Mouse (Mus musculus): ENCODE results near the gene Mettl26. TPM values are rescaled to one million over a fixed set of nuclear protein-coding genes. Genes with fewer than 3 reads are reported as not detected.
A peak's percentile ranks its signal among the peaks of the same experiment; 100 is the strongest.

Mettl26 gene
- total RNA-seq, 2 experiments from 2014 or later: 36.3 TPM

DNA sequence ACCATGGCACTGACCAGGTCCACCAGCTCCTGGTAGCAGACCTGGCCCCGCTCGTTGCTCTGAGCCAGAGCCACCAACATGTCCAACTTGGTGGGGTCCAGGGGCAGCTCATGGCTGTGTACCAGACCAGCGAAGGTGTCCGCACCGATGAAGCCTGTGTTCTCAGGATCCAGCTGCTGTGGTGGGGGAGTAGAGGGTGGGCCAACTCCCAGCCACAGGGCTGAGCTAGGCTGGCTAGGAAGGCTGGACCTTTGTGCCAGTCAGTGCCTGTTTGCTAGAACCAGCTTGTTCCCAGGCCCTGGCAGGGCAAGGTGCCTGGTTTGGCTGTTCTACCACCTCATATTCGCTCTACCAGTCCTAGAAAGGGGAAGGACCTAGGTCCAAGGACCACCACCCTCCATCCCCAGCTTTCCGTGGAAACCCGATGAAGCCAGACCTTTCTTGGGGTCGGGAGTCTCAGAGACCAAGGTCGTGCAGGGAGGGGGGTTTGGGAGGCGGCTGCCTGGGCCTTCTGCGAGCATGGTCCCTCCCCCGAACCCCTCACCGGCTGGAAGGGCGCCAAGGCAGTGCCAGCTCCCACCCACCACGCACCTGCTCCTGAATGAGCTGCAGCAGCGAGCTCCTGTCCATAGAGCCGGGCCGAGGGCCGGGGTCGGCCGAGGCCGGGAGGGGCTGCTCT lies 38.3 kb upstream of the Mettl26 start:
- peak in 1 of 2 experiments; percentile 50 for DNase-seq (ENCODE audit: low spot score in 2 of 2)

GRCm38 (mm10) chr17:25837076-25837410 lies 37.8 kb upstream of the Mettl26 start, which contains the start of gene Rhbdl1:
Gene Rhbdl1 (minus strand): TSS chr17:25837295.
- DNase-seq (ENCODE audit: low spot score in 2 of 2): peak; percentile 84 to 90

- DNase-seq (ENCODE audit: low spot score in 2 of 2): peak in 1 of 2 experiments; percentile 51
These were observed 37.3 kb upstream of the Mettl26 start for GRCm38 (mm10) chr17:25837533-25837932.

GRCm38 (mm10) chr17:25838904-25839303 lies 36.0 kb upstream of the Mettl26 start:
- DNase-seq (ENCODE audit: low spot score in 2 of 2): no peak

DNA sequence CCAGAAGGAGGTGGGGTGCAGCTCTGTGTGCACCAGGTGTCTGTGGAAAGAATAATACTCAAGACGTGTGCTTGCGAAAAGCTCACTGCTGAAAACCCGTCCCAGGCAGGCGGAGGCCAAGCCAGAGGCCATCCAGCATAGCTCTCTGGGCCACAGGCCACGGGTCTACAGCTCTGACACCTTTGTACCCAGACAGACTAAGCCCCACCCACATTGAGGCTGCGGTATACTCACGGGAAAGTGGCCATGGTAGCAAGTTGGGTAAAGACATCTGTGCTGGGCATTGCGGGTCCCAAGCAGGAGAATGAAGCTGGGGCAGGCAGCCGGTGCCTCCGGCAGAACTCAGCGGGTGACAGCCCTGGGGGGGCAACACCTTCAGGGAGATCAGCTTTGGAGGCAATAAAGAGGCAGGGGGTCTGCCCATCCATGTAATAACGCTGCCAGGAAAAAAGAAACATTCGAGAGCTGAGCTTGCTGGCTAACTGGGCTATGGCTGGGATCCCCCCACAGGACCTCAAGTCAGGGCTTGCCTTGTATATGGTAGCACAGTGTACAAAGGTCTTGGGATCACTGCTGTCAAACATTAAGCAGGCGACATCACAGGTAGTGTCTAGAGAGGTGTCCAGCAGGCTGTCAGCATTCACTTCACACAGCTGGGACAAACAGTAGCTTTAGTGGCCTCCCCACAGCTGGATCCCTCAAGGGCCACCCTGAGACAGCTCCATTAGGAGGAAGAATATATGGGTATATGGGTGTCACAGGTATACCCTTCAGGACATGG lies 35.2 kb upstream of the Mettl26 start:
- DNase-seq (ENCODE audit: low spot score in 2 of 2): no peak

- no peak for DNase-seq (ENCODE audit: low spot score in 2 of 2)
These were observed 34.4 kb upstream of the Mettl26 start for GRCm38 (mm10) chr17:25840519-25840918.

- DNase-seq (ENCODE audit: low spot score in 2 of 2): no peak
These were observed 33.6 kb upstream of the Mettl26 start, which contains the start of gene Gm20683 for GRCm38 (mm10) chr17:25841117-25841880. Gene Gm20683 (minus strand): TSS chr17:25841763.

GRCm38 (mm10) chr17:25842509-25842908 lies 32.4 kb upstream of the Mettl26 start:
- no peak for DNase-seq (ENCODE audit: low spot score in 2 of 2)

GRCm38 (mm10) chr17:25843122-25843521 lies 31.8 kb upstream of the Mettl26 start:
- no peak for DNase-seq (ENCODE audit: low spot score in 2 of 2)

DNA sequence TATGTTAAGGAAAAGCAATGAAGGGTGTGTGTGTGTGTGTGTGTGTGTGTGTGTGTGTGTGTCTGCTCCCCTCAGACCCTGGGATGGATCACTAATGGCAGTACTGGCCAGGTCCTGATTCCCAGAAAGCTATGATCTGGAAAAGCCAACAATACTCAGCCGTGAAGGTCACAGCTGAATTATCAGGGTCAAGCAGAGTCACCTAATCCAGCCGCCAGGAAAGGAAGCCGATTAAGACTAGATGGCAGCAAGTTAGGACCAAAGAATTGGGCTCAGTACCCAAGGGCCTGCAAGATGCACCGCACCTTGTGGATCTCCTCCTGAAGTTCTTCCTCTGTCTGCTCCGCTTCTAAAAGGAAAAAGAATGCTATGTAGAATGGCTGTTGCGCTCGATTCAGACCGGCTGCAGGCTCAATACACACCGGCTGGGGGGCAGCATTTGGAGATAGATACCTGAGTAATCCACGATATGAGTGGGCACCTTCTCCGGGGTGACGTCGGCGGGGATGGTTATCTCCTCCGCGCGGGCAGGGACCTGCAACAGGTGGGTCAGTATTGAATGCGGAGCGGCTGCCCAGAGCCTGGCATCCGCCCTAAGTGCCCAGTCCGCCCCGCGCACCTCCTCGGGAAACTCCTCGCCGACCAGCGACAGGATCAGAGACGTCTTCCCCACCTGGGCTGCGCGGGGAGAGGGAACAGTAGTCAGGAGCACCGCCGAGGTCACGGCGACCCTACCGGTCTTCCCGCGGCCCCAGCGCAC lies 31.1 kb upstream of the Mettl26 start:
- DNase-seq (ENCODE audit: low spot score in 2 of 2): no peak

DNA sequence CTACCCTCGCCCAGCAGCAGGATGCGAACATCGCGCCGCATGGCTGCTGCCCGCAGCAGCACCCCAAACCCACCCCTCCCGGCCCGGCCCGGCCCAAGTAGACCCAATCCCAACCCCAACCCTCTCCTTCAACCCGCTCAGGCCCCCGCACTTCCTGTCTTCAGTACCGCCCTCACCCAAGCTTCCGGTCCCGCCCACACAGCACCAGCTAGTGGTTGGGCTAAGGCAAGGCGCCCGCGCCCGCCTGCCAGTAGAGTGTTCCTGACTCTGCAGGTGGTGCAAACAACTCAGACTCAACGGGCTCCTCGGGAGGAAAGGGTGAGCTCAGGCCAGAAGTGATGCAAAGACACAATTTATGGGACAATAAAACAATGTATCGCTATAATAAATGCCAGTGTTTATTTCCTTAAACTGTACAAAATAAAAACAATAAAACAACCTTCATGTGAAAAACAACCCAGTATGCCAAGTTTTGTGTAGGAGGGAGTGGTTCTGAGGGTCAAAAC lies 30.4 kb upstream of the Mettl26 start, which contains the start of gene Rhot2:
TSS of gene Rhot2 (minus strand) at position 456 of the 506 bp plus-strand sequence.
- DNase-seq (ENCODE audit: low spot score in 2 of 2): peak; percentile 94 to 96

DNA sequence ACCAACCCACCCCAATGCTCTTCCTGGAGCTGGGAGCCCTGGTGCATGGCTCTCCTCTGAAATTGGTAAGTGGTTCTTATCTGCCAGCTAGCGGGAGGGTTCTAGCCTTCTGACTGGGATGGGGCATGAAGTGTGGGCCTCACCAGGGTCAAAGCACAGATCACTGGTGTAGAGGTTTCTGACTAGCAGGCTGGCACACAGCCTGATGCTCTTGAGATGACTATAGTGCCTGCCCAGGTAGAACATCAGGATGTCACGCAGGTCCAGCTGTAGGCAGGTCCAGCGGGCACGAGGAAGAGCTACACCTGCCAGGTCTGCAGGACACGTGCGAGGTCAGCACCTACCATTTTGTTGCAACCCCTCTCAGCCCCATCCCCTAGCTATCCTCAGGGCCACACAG lies 14.6 kb upstream of the Mettl26 start:
- DNase-seq (ENCODE audit: low spot score in 2 of 2): no peak

DNA sequence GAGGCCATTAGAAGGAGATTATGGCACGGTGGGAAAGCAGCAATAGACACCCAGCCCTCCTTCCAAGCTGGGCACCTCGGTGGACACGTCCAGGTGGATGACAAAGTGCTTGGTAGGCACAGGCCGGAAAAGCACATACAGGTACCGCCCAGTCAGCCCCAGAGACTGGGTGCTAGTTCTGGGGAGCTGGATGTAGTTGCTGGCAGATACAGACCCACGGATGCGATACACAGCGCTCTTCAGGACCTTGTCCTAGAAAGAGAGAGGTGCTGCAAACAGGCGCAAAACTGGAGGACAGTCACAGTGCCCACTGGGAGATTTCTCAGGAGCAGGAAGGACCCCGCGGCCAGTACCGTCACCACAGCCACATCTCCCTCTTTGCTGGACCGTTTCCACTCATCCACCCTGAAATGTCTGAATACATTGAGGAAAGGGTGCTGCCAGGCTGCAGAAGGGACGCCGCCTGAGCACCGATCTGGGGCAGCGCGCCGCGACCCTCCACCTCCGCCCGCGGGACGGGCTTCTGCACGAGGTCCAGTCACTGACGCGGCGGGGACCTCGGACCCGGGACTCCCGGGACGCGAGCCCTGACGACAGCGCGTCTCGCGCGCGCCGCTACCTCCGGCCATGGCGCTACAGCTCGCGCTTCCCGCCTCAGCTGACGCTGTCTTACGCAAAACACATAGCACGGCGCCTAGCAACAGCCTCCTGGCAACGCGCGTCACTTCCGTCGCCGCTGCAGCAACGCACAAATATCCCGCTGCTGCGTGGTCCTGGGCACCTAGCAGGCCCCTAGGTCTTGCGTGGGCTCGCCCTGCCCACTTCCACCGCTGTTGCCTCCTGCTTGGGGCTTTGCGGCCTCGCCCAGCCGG lies 13.8 kb upstream of the Mettl26 start, which contains the start of gene Wdr90:
TSS of gene Wdr90 (minus strand) at position 670 of the 872 bp plus-strand sequence.
- DNase-seq (ENCODE audit: low spot score in 2 of 2): peak; percentile 93 to 96

DNA sequence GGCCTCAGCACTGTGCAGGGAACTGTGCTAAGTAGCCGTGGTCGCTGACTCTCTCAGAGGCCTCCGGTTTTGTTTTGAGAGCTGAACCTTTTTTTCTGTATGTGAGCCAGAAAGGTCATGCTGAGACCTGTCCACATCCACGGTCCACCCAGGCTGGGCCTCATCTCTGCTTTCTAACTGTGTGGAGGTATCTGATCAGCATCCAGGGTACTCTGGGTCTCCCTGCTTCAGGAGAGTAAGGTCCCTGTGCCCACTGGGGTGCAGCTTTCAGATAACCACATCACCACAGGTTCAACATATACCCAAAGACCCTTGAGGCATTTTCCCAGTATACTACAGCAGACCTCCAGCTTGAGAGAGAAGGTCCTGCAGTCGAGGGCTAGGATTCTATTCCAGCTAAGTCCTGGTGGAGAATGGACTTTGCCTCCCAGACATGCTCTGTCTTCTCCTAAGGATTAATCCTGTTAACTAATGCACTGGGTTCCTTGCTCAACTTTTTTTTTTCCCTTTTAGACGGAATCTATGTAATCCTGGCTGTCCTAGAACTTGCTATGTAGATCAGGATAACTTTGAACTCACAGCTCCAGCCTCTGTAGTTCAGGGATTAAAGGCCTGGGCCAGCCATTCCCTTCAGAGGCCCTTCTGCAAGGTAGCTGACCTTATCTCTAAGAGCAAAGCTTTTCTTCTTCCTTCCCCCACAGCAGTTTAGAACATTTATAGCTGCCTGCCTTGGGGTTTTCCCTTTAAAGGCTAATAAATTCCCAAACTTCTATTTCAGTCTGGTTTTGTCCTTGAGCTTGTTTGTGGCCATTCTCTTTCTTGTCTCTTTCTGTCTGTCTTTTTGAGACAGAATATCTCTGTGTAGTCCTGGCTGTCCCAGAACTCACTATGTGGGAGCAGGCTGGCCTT lies 12.9 kb upstream of the Mettl26 start:
- DNase-seq (ENCODE audit: low spot score in 2 of 2): no peak

DNA sequence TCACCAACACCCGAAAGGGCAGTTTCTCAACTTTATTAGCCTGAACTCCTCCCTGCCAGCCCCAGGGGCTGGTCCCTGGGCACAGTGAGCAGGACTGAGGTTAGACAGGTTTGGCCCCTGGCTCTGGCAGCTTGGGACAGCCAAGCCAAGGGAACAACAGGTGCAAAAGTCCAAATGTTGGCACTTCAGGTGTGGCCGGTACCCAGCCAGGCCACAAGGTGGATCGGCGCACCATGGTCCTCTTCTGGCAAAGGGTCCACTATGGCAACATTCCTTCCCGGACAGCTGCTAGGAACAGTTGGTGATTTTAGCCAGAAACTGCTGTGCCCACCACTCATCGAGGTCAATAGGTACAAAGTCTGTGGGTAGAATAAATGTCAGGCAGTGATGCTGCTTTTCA lies 11.2 kb upstream of the Mettl26 start:
- DNase-seq (ENCODE audit: low spot score in 2 of 2): no peak

- DNase-seq (ENCODE audit: low spot score in 2 of 2): no peak
These were observed 10.6 kb upstream of the Mettl26 start for GRCm38 (mm10) chr17:25864311-25864710.

- no peak for DNase-seq (ENCODE audit: low spot score in 2 of 2)
These were observed 9.6 kb upstream of the Mettl26 start for GRCm38 (mm10) chr17:25865288-25865687.

DNA sequence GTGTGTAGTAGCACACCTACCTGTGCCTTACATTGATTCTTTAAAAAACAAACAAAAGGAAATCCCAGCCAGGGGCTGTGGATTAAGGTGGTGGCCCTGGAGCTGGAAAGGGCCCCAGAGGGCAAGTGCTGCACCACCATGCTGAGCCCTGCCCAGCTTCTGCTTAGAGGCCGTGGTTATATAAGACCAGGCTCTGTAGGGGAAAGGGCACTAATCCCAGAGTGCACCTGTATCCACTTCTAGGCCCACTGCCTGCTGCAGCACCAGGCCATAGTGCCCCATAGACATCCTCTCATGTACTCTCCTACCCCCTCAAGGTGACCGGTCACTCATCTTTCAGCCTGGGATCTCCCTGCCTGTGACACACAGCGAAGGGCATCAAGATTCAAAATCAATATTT lies 8.7 kb upstream of the Mettl26 start:
- DNase-seq (ENCODE audit: low spot score in 2 of 2): no peak

DNA sequence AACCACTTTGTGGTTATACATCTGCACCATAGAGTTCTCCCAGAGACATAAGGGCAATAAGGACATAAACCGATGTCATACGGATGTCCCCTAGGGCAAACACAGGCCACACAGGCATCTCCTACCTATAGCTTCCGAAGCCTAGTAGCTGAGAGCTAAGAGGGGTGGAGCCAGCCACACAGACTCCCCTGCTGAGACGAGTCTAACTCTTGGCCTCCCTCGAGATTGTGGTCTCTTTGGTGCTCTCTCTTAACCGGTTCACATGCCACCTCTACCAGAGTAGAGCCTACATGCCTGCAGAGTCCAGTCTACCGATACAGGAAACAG lies 7.4 kb upstream of the Mettl26 start:
- DNase-seq (ENCODE audit: low spot score in 2 of 2): no peak

Measured in layer of hippocampus, adult 18-20 months (tissue).